26 mouse cellular contexts compared by ENCODE assay signal in the genomic region with DNA sequence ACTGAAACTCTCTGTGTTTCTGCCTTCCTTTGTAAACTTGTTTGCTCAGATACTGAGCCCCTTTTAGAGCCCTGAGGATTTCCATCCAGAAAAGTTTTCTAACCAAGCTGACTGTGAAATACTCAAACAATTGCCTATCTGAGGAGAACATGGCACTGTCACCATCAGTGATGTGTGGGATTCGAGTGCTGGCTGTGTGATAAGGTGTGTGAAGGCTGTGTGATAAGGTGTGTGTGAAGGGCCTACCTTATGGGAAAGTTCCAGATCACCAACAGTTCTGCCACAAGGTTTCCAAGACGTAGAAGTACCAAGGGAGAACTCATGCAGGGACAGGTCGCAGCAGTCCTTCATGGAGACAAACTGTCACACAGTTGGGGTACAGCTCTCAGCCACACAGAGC.
A peak's percentile ranks its signal among the peaks of the same experiment; 100 is the strongest.
DNase-seq lines count a peak whose midpoint lies in the region; ATAC-seq and TF ChIP-seq lines count a peak whose summit lies in the region.
"Had no signal": no experiment of that assay in that cellular context is flagged by ENCODE, and none has a peak within 500 bp of the region (broad histone marks: within the 10 kb centered on the region; RNA-seq: fewer than 3 reads in every experiment).

No protein-coding gene starts in this region.

- no peak overlapping the region for H3K9ac ChIP-seq in liver, embryonic 15.5 days
- no peak overlapping the region for H3K9ac ChIP-seq in stomach, postnatal 0 days (ENCODE audit: low read length)
- no peak overlapping the region for H3K9ac ChIP-seq in hindbrain, embryonic 16.5 days (ENCODE audit: low read depth, low read length)
- H3K9ac ChIP-seq in midbrain, embryonic 13.5 days (replicated peaks): no peak overlapping the region
- H3K9ac ChIP-seq: hindbrain, embryonic 12.5 days; limb, embryonic 15.5 days; lung, embryonic 15.5 days; neural tube, embryonic 15.5 days had no signal

- H3K27ac ChIP-seq in liver, embryonic 15.5 days (replicated peaks): peak overlapping the region; percentile 24; the same call in 1 of the 2 replicates
- no peak overlapping the region for H3K27ac ChIP-seq in stomach, postnatal 0 days (replicated peaks)
- no peak overlapping the region for H3K27ac ChIP-seq in hindbrain, embryonic 16.5 days (ENCODE audit: low read depth, low read length)
- H3K27ac ChIP-seq in midbrain, embryonic 13.5 days: no peak overlapping the region
- H3K27ac ChIP-seq: forebrain, embryonic 10.5 days; hindbrain, embryonic 12.5 days; kidney, postnatal 0 days; limb, embryonic 10.5 days; limb, embryonic 15.5 days; lung, embryonic 15.5 days; neural tube, embryonic 15.5 days had no signal

- peaks cover 22% of the 10 kb centered on the region for H3K4me1 ChIP-seq in liver, embryonic 15.5 days (replicated peaks)
- no peaks in the 10 kb centered on the region for H3K4me1 ChIP-seq in stomach, postnatal 0 days (replicated peaks; ENCODE audit: control insufficient read depth, insufficient read depth)
- no peaks in the 10 kb centered on the region; the same call in 1 of the 2 replicates for H3K4me1 ChIP-seq in hindbrain, embryonic 16.5 days (ENCODE audit: control insufficient read depth, insufficient read depth, low read depth, low read length)
- peaks cover 5% of the 10 kb centered on the region; the same call in 1 of the 2 replicates for H3K4me1 ChIP-seq in midbrain, embryonic 13.5 days (replicated peaks)
- H3K4me1 ChIP-seq: hindbrain, embryonic 12.5 days; limb, embryonic 15.5 days; lung, embryonic 15.5 days; neural tube, embryonic 15.5 days had no signal

- H3K27me3 ChIP-seq in liver, embryonic 15.5 days: no peaks in the 10 kb centered on the region
- no peaks in the 10 kb centered on the region for H3K27me3 ChIP-seq in stomach, postnatal 0 days (ENCODE audit: control insufficient read depth, insufficient read depth, low read length)
- H3K27me3 ChIP-seq in hindbrain, embryonic 16.5 days (replicated peaks; ENCODE audit: control insufficient read depth, insufficient read depth, low read length): no peaks in the 10 kb centered on the region
- H3K27me3 ChIP-seq in midbrain, embryonic 13.5 days: no peaks in the 10 kb centered on the region
- H3K27me3 ChIP-seq: hindbrain, embryonic 12.5 days; limb, embryonic 15.5 days; lung, embryonic 15.5 days; neural tube, embryonic 15.5 days had no signal

- H3K4me3 ChIP-seq in liver, embryonic 15.5 days (replicated peaks): no peak overlapping the region
- H3K4me3 ChIP-seq in stomach, postnatal 0 days (ENCODE audit: low read depth, low read length): no peak overlapping the region
- H3K4me3 ChIP-seq in hindbrain, embryonic 16.5 days (ENCODE audit: low read length): no peak overlapping the region
- H3K4me3 ChIP-seq in midbrain, embryonic 13.5 days (replicated peaks): no peak overlapping the region
- H3K4me3 ChIP-seq: forebrain, embryonic 10.5 days; hindbrain, embryonic 12.5 days; limb, embryonic 10.5 days; limb, embryonic 15.5 days; lung, embryonic 15.5 days; megakaryocyte, embryonic 14.5 days; neural tube, embryonic 15.5 days had no signal

- no peak for TF ChIP-seq CTCF in stomach, postnatal 0 days (IDR thresholded peaks at IDR 0.05; ENCODE audit: low read depth)

- peak overlapping the region; percentile 16 for H3K4me2 ChIP-seq in liver, embryonic 15.5 days
- no peak overlapping the region for H3K4me2 ChIP-seq in stomach, postnatal 0 days (replicated peaks; ENCODE audit: low read depth)
- no peak overlapping the region for H3K4me2 ChIP-seq in hindbrain, embryonic 16.5 days (ENCODE audit: low read length)
- no peak overlapping the region for H3K4me2 ChIP-seq in midbrain, embryonic 13.5 days (replicated peaks)
- H3K4me2 ChIP-seq: hindbrain, embryonic 12.5 days; limb, embryonic 15.5 days; lung, embryonic 15.5 days; neural tube, embryonic 15.5 days had no signal

- H3K9me3 ChIP-seq in liver, embryonic 15.5 days (replicated peaks): no peaks in the 10 kb centered on the region
- no peaks in the 10 kb centered on the region for H3K9me3 ChIP-seq in stomach, postnatal 0 days (ENCODE audit: control insufficient read depth, low read length)
- H3K9me3 ChIP-seq in hindbrain, embryonic 16.5 days (ENCODE audit: control insufficient read depth, low read length): no peaks in the 10 kb centered on the region
- no peaks in the 10 kb centered on the region for H3K9me3 ChIP-seq in midbrain, embryonic 13.5 days
- H3K9me3 ChIP-seq: forebrain, embryonic 10.5 days; hindbrain, embryonic 12.5 days; limb, embryonic 10.5 days; limb, embryonic 15.5 days; lung, embryonic 15.5 days; megakaryocyte, embryonic 14.5 days; neural tube, embryonic 15.5 days had no signal

- DNase-seq in c-Kit-positive CD71-positive TER-119-negative erythroid progenitor cells, embryonic 14.5 days (ENCODE audit: low read depth): peak; percentile 41
- DNase-seq in liver: peak; percentile 53
- peak; percentile 8 for DNase-seq in stomach, postnatal 0 days (ENCODE audit: low spot score)
- no peak for DNase-seq in heart, postnatal 4 days
- DNase-seq: adrenal gland, postnatal 25 days; cerebellum, adult 8-10 months; cerebellum, postnatal 25 days; heart, postnatal 14 days; kidney, adult 8-10 months; layer of hippocampus, postnatal 36 days; midbrain, embryonic 14.5 days; right cerebral cortex, postnatal 4 days; thymus, postnatal 4 days had no signal

- ATAC-seq in liver, embryonic 15.5 days (ENCODE audit: insufficient read depth): peak; percentile 95
- no peak for ATAC-seq in stomach, postnatal 0 days (ENCODE audit: low FRiP score, low TSS enrichment)
- no peak for ATAC-seq in hindbrain, embryonic 16.5 days
- no peak for ATAC-seq in midbrain, embryonic 13.5 days
- ATAC-seq: forebrain, embryonic 16.5 days; intestine, embryonic 16.5 days had no signal

- TF ChIP-seq EP300 in stomach, postnatal 0 days (optimal IDR thresholded peaks at IDR 0.05): no peak

- 31% methylated on average over 3 of the region's 3 CpGs for WGBS in liver, embryonic 15.5 days (ENCODE audit: insufficient replicate concordance)
- WGBS in stomach, postnatal 0 days: 90% methylated on average over 3 of the region's 3 CpGs
- 94% methylated on average over 3 of the region's 3 CpGs for WGBS in hindbrain, embryonic 16.5 days
- WGBS in midbrain, embryonic 13.5 days: 90% methylated on average over 3 of the region's 3 CpGs

- no peaks in the 10 kb centered on the region for H3K36me3 ChIP-seq in liver, embryonic 15.5 days (replicated peaks)
- no peaks in the 10 kb centered on the region for H3K36me3 ChIP-seq in stomach, postnatal 0 days (ENCODE audit: control insufficient read depth, insufficient read depth, low read length)
- H3K36me3 ChIP-seq in hindbrain, embryonic 16.5 days (ENCODE audit: control insufficient read depth, insufficient read depth, low read length): no peaks in the 10 kb centered on the region
- H3K36me3 ChIP-seq in midbrain, embryonic 13.5 days: no peaks in the 10 kb centered on the region
- H3K36me3 ChIP-seq: forebrain, embryonic 10.5 days; hindbrain, embryonic 12.5 days; limb, embryonic 10.5 days; limb, embryonic 15.5 days; lung, embryonic 15.5 days; neural tube, embryonic 15.5 days had no signal
